Mouse (Mus musculus) heart, postnatal 14 days (tissue): ENCODE data around the gene Zkscan5. TPM values are rescaled to one million over a fixed set of nuclear protein-coding genes. Genes with fewer than 3 reads are reported as not detected.

Experiments used
- DNase-seq, 2 experiments: peaks; one replicate each; pipeline ENCODE4 v3.0.0; 2021 to 2022
- intact Hi-C: fragments of 180-260 bp; cut with DNase I; formaldehyde crosslinking; loops from one replicate; pipeline ENCODE4 v1.15.1; 2025
- long read RNA-seq, 2 experiments: library from polyadenylated mRNA; stranded (forward); transcript quantifications; one replicate each; pipeline ENCODE4 v2.0.0; 2021
- total RNA-seq, 2 experiments: library from RNA; stranded (reverse); gene quantifications; 2 replicates each; pipeline ENCODE4 v1.2.3; 2021

The Zkscan5 gene
- total RNA-seq: 10 to 100 TPM in 1 of 2 experiments, 1 to 10 TPM in 1; 9.9 to 10.0 TPM
- long read RNA-seq, experiment 1, transcript Zkscan5-202 (6 exons, 3,794 nt): major isoform, 12 of 19 reads
- long read RNA-seq, experiment 1, partial matches to known transcripts: 3 of 19 reads
- long read RNA-seq, experiment 1, other reads (novel, unspliced or antisense): 3 of 19 reads
- long read RNA-seq, experiment 2, transcript Zkscan5-202 (6 exons, 3,794 nt): major isoform, 12 of 14 reads
- long read RNA-seq, experiment 2, partial matches to known transcripts: 1 of 14 reads
- long read RNA-seq, experiment 2, other reads (novel, unspliced or antisense): 1 of 14 reads

DNA sequence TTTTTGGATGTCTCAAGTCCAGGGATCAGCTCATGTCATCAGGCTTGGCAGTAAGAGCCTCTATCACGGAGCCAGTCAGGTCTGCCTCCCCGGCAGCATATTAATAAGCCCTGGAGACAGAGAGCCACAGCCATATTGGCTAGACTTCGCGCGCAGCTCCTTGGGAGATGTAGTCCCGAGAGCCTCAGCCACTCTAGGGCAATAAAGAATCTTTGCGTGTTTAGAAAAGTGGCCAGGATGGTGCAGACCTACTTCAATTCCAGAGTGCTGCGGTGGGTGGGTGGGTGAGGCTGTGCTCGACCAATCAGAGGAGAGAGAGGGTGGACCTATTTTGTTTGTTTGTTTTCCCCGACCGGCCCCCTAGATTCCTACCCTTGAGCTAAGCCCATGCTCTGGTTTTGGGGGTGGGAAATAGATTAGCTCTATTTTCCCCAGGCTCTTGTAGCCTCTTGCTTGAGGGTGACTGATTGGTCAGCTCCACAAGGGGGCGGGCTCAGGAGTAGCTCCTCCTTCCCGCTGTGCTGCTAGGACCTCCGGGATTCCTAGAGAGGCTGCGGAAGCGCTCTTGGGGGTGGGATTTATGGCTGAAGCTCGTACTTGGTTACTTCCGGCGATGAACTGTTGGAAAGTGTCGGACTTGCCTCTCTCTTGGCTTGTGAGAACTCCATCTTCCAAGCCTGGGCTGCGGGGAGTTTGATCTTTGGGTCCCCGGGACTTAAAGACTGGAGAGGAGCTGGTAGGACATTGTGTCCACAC, at the start of gene Zkscan5:
Zkscan5 (plus strand) TSS at position 627 of the 756 bp plus-strand sequence.
- peak; percentile 97 to 98 for DNase-seq
- intact Hi-C loops: loop anchor here (2.0 kb wide), 2 partner anchors 27 to 63 kb away; partner anchors contain the start of genes Bud31, Pdap1 and Zfp655

DNA sequence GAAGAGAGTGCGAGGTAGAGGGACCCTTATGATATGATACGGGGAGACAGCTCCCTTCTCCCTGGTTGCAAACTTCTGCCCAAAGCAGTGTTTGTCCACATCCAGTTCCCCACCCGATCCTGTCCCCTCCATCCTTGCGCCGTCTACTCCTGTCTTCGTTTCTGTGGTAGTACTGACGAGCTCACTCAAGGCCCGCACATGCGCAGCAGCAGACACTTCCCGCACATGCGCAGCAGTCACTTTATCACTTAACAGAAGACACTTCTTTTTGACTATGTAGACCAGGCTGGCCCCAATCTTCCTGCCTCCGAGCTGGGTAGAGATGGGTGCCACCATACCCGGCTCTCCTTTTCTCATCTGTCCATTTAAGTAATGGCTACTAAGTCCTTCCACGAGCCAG, 43.0 kb upstream of the Zkscan5 start:
- DNase-seq: no peak
- intact Hi-C loops: no loop called here

DNA sequence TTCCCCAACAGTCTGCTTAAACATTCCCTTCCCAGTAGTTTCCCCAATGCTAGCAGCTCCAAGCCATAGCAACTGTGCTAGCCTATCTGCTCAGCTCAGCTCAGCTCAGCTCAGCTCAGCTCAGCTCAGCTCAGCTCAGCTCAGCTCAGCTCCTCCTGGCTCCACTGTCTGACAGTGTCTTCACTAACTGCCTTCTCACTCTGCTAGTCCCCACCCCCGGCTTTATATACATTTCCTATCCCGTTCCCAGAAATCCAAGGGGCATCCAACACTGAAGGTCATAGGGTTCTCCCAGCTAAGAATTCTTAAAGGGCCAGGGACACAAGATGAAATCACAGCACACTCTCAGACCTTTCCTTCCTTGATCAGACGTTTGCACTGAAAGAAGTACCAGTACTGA, 39.7 kb upstream of the Zkscan5 start:
- intact Hi-C loops: loop anchor here (5.0 kb wide), 1 partner anchor 68 kb away; the partner anchor contains the start of gene Zfp655

GRCm38 (mm10) chr5:145165184-145165583, 39.2 kb upstream of the Zkscan5 start:
- intact Hi-C loops: loop anchor here (5.0 kb wide), 1 partner anchor 67 kb away; the partner anchor contains the start of gene Zfp655
- no peak for DNase-seq

More for the DNA sequence above, 39.7 kb upstream of the Zkscan5 start:
- no peak for DNase-seq

DNA sequence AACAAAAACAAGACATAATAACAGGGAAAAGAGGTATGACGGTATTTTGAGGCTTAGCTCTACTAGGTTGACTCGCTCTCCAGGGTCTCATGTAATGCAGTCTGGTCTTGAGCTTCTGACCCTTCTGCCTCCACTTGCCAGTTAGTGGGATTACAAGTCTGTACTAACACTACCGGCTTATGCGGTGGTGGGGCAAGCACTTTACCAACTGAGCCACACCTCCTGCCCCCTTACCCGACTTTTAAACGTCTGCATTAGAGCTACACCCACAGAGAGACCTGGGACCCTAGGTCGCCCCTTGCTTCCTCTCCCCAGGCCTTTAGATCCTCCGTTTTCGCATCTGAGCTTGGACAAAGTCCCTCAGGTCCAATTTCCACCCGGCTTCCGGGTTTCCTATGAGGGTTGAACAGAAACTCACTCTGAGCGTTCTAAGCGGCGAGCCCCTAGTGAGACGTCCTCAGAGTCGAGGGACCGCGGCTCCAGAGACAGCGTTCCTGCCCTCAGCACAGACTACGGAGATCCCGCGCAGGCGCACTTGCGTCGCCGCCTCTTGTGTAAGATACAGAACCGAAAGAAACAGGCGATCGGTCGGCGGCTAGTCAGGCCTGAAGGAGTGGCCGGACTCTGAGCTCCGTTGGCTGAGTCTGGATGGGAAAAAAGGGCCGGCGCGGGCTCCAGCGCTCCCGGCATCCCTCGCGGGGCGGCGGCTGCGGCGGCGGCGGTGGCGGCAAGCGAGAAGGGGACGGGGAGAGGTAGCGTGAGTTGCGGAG, 37.6 kb upstream of the Zkscan5 start, which contains the start of the genes Ptcd1 and Cpsf4:
Ptcd1 (minus strand) TSS at position 573 of the 770 bp plus-strand sequence.
Cpsf4 (plus strand) TSS at position 678 of the 770 bp plus-strand sequence.
- intact Hi-C loops: loop anchor here (2.0 to 5.0 kb wide), 2 partner anchors 26 to 66 kb away; partner anchors contain the start of genes Bud31, Pdap1 and Zfp655
- peak; percentile 98 to 99 for DNase-seq

- intact Hi-C loops: loop anchor here (2.0 to 5.0 kb wide), 2 partner anchors 26 to 65 kb away; partner anchors contain the start of genes Bud31, Pdap1 and Zfp655
- no peak for DNase-seq
These were observed 37.1 kb upstream of the Zkscan5 start for GRCm38 (mm10) chr5:145167306-145167661.

GRCm38 (mm10) chr5:145178461-145178980, 25.8 kb upstream of the Zkscan5 start:
- intact Hi-C loops: no loop called here
- no peak for DNase-seq

DNA sequence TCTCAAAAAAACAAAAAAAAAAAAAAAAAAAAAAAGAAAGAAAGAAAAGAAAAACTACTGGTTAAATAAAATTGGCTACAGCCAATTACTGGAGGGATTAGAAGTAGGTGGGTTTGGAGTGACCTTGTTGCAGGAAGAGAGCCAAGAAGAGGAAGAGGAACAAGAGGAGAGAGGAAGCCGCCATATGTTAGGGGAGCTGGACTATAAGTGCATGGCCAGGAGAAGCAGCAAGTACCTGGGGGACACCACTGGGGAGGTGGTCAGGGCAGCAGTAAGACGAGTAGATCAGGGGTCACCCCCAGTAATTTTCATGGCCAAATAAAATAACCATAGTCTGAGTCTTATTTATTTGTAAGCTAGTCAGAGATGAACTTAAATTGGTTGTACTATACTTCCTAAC, 19.1 kb upstream of the Zkscan5 start:
- intact Hi-C loops: no loop called here
- DNase-seq: no peak

DNA sequence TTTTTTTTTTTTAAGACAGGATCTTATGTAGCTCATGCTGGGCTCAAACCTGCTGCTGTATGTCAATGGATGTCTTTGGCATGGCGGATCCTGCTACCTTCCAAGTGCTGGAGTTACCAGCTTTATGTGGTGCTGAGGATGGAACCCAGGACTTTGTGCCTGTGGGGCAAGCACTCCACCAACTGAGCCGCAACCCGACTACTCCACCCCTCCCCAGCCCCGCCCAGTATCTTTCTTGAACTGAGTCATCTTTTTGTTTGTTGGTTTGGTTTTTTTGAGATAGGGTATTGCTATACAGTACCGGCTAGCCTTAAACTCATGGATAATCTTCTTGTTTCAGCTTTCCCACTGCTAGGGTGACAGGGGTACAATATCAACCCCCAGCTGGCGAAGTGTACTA, 14.9 kb upstream of the Zkscan5 start:
- DNase-seq: no peak
- intact Hi-C loops: no loop called here

DNA sequence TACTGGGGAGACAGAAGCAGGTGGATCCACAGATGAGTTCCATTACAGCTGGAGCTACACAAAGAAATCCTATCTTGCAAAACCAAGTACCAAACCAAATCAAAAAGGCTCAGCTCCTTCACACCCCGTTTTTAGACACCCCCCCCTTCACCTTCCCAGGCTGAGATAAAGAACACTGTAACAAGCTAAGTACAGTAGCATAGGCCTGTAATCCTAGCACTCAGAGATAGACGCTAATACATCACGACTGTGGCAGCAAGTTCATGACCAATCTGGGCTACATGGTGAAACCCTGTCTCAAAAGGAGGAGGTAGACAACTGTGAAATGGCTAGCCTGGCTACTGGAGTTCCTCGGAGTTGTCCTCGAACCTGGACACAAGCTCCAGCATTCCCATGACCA, 14.0 kb upstream of the Zkscan5 start:
- DNase-seq: no peak
- intact Hi-C loops: no loop called here

DNA sequence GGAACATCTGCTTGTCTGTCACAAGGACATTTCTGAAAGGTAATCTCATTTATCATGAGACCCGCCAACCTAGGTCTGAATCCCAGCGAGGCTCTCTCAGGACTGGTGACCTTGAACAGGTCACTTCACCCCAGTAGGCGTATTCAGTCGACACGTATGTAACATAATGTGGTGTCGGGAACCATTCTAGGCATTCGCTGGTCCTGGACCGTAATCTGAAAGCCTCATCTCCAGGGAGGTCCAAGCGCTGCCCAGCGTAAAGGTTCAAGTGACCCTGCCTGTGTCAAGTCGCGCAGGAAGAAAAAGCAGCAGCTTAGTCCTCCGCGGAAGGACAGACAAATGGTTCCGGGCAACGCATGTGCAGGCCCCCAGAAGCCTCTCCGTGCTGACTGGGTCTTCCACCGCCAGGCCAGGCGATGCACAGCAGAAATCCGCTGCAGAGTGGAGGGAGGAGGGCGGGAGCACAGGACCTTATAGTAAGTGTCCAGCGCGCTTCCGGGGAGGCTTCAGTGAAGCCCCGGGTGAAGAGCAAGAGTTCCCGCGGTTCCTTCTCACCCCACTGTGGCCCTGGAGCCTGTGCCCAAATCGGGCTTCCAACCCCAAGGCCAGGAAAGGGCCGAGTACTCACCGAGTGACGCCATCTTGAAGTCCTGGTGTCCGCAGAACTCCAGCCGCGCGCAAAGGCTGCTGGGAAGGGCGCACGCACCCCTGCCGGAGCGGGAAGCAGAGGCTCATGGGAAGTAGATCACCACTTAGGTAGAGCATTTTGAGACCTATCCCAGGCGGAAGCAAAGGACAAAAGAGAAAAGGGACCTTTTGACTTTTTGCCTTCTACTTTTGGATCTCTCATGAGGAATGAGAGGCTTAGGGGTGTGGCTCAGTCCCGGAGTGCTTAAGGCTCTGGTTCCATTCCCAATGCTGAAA, 13.2 kb upstream of the Zkscan5 start:
- peak; percentile 88 to 93 for DNase-seq
- intact Hi-C loops: no loop called here

GRCm38 (mm10) chr5:145191962-145192361, 12.4 kb upstream of the Zkscan5 start, which contains the start of gene Atp5j2:
Atp5j2 (minus strand) TSS chr5:145192062.
- DNase-seq: no peak
- intact Hi-C loops: no loop called here

GRCm38 (mm10) chr5:145200387-145200786, 4.0 kb upstream of the Zkscan5 start:
- intact Hi-C loops: no loop called here
- DNase-seq: no peak

- DNase-seq: peak; percentile 72 to 79
- intact Hi-C loops: no loop called here
These were observed 2.9 kb upstream of the Zkscan5 start, which contains the start of gene Zkscan14 for GRCm38 (mm10) chr5:145201321-145201991. Zkscan14 (minus strand) TSS chr5:145201868.

DNA sequence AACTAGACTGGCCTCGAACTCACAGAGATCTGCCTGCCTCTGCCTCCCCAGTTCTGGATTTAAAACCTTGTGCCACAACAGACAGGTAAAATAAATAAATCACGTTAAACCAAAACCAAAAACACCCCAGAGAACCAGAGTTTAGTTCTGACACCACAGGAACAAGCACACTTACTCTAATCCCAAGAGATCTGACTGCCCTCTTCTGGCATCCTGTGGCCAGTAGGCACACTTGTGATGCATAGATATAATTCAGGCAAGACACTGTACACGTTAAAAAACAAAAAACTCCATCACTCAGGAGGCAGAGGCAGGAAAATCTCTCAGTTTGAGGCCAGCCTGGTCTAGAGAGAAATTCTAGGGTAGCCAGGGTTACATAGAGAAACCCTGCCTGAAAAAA, 1.9 kb upstream of the Zkscan5 start:
- intact Hi-C loops: no loop called here
- no peak for DNase-seq

- no peak for DNase-seq
- intact Hi-C loops: loop anchor here (2.0 kb wide), 2 partner anchors 26 to 64 kb away; partner anchors contain the start of genes Bud31, Pdap1 and Zfp655
These were observed 679 bp downstream of the Zkscan5 start for GRCm38 (mm10) chr5:145205041-145205440.

DNA sequence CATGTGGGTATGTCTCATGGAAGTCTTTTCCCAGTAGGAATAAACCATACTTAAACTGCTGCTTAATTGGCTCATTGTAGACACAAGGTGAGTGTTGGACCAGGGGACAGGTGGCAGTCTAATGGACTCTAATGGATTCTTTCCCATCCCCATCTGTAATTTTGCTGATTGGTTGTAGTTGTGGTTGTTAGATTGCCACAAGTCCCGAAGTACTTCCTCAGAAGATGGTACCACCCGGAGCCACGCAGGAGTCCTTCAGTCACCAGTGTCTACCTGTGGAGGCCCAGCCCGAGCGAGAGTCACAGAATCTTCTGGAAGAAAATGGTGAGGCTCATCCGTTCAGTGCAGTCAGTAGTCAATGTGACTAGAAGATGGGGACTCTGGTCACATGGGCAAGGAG, 3.0 kb downstream of the Zkscan5 start:
- no peak for DNase-seq
- intact Hi-C loops: no loop called here

GRCm38 (mm10) chr5:145207954-145208353, 3.6 kb downstream of the Zkscan5 start:
- DNase-seq: no peak
- intact Hi-C loops: no loop called here
